Comparison of ENCODE assay signal across 29 mouse cellular contexts in genomic region chr3:60476751-60477255, GRCm38 (mm10). TPM values are rescaled to one million over a fixed set of nuclear protein-coding genes. Genes with fewer than 3 reads are reported as not detected.
A peak's percentile ranks its signal among the peaks of the same experiment; 100 is the strongest.
DNase-seq lines count a peak whose midpoint lies in the region; ATAC-seq and TF ChIP-seq lines count a peak whose summit lies in the region.
"Had no signal": no experiment of that assay in that cellular context is flagged by ENCODE, and none has a peak within 500 bp of the region (broad histone marks: within the 10 kb centered on the region; RNA-seq: fewer than 3 reads in every experiment).

No protein-coding gene starts in this region.

- no peak for DNase-seq in liver, embryonic 14.5 days (ENCODE audit: low read depth in 3 of 3, low spot score in 3 of 3)
- no peak for DNase-seq in liver, embryonic 11.5 days (ENCODE audit: low spot score)
- DNase-seq in CD4-positive helper T cell, adult 2 months (ENCODE audit: low read depth, low spot score), result peak; percentile 68
- peak; percentile 26 for DNase-seq in MEL (ENCODE audit: low read depth, low spot score)
- no peak for DNase-seq in urinary bladder, postnatal 4 days (ENCODE audit: low spot score in 2 of 2)
- DNase-seq in midbrain, embryonic 14.5 days, result no peak
- DNase-seq in hindbrain, embryonic 14.5 days (ENCODE audit: low spot score), result no peak
- DNase-seq: adrenal gland, adult 2 months; adrenal gland, postnatal 36 days; cerebellum, adult 8-10 months; cerebellum, postnatal 25 days; gastrocnemius, postnatal 10 days; kidney, adult 11 months; kidney, postnatal 14 days; layer of hippocampus, adult 9-11 months; lung, adult 18-20 months; lung, postnatal 4 days; thymus, postnatal 4 days had no signal

- peaks cover 8 to 14% of the 10 kb centered on the region in 2 experiments for H3K4me1 ChIP-seq in liver, embryonic 14.5 days (replicated peaks; ENCODE audit: control insufficient read depth in 2 of 2, insufficient read depth in 2 of 2, low read length in 1 of 2)
- no peaks in the 10 kb centered on the region; the same call in 1 of the 2 replicates for H3K4me1 ChIP-seq in liver, embryonic 11.5 days (replicated peaks; ENCODE audit: control insufficient read depth, insufficient read depth, low read length)
- peaks cover 20 to 47% of the 10 kb centered on the region in 2 experiments for H3K4me1 ChIP-seq in MEL (ENCODE audit: control insufficient read depth in 1 of 2, insufficient read depth in 2 of 2, low read length in 2 of 2)
- H3K4me1 ChIP-seq in midbrain, embryonic 14.5 days (ENCODE audit: control insufficient read depth, insufficient read depth, low read length), result no peaks in the 10 kb centered on the region
- H3K4me1 ChIP-seq in hindbrain, embryonic 14.5 days (replicated peaks; ENCODE audit: control insufficient read depth, insufficient read depth, low read length), result no peaks in the 10 kb centered on the region
- H3K4me1 ChIP-seq: embryonic facial prominence, embryonic 10.5 days; embryonic facial prominence, embryonic 15.5 days; forebrain, embryonic 13.5 days; heart, embryonic 15.5 days; midbrain, embryonic 10.5 days; neural tube, embryonic 12.5 days; stomach, embryonic 15.5 days had no signal

- no peak for ATAC-seq in liver, embryonic 14.5 days (ENCODE audit: insufficient read depth)
- no peak for ATAC-seq in liver, embryonic 11.5 days (replicated peaks; ENCODE audit: low FRiP score)
- peak; percentile 40 for ATAC-seq in inflammation-experienced regulatory T-cells, adult 6 months
- no peak for ATAC-seq in midbrain, embryonic 14.5 days (ENCODE audit: low FRiP score, low TSS enrichment)
- ATAC-seq in hindbrain, embryonic 14.5 days (ENCODE audit: low FRiP score), result no peak
- ATAC-seq: forebrain, embryonic 13.5 days; hindbrain, postnatal 0 days; lung, postnatal 0 days; midbrain, embryonic 16.5 days had no signal

- H3K36me3 ChIP-seq in liver, embryonic 14.5 days (replicated peaks; ENCODE audit: control insufficient read depth, insufficient read depth, low read depth), result no peaks in the 10 kb centered on the region
- no peaks in the 10 kb centered on the region for H3K36me3 ChIP-seq in liver, embryonic 11.5 days (ENCODE audit: control insufficient read depth, insufficient read depth, low read length)
- H3K36me3 ChIP-seq in MEL (ENCODE audit: control insufficient read depth in 1 of 2, insufficient read depth in 2 of 2, low read length in 2 of 2), result peaks cover 10 to 49% of the 10 kb centered on the region in 2 experiments
- H3K36me3 ChIP-seq in midbrain, embryonic 14.5 days (ENCODE audit: control insufficient read depth, insufficient read depth, low read length), result no peaks in the 10 kb centered on the region
- H3K36me3 ChIP-seq in hindbrain, embryonic 14.5 days (replicated peaks; ENCODE audit: control insufficient read depth, insufficient read depth), result no peaks in the 10 kb centered on the region
- H3K36me3 ChIP-seq: embryonic facial prominence, embryonic 10.5 days; embryonic facial prominence, embryonic 15.5 days; heart, embryonic 15.5 days; midbrain, embryonic 10.5 days; neural tube, embryonic 12.5 days; stomach, embryonic 15.5 days had no signal

- TF ChIP-seq CTCF in liver, embryonic 14.5 days (IDR thresholded peaks at IDR 0.05; ENCODE audit: low read depth), result no peak
- no peak for TF ChIP-seq CTCF in MEL (IDR thresholded peaks at IDR 0.05 in 2 of 3, conservative IDR thresholded peaks at IDR 0.05 in 1 of 3; ENCODE audit: control insufficient read depth in 1 of 3, insufficient read depth in 1 of 3, low read depth in 2 of 3, low read length in 3 of 3, poor library complexity in 1 of 3, severe bottlenecking in 1 of 3)

- TF ChIP-seq RAD21 in MEL (IDR thresholded peaks at IDR 0.05; ENCODE audit: low read depth, low read length), result no peak

- H3K27ac ChIP-seq in liver, embryonic 14.5 days, result no peak overlapping the region
- no peak overlapping the region for H3K27ac ChIP-seq in liver, embryonic 11.5 days (ENCODE audit: low read depth, low read length)
- H3K27ac ChIP-seq in MEL (ENCODE audit: control insufficient read depth, low read depth, low read length), result no peak overlapping the region; the same call in 1 of the 2 replicates
- no peak overlapping the region for H3K27ac ChIP-seq in midbrain, embryonic 14.5 days (replicated peaks; ENCODE audit: low read depth, low read length)
- H3K27ac ChIP-seq in hindbrain, embryonic 14.5 days, result no peak overlapping the region
- H3K27ac ChIP-seq: embryonic facial prominence, embryonic 10.5 days; embryonic facial prominence, embryonic 15.5 days; forebrain, embryonic 13.5 days; heart, embryonic 15.5 days; hindbrain, postnatal 0 days; midbrain, embryonic 10.5 days; neural tube, embryonic 12.5 days; stomach, embryonic 15.5 days had no signal

- peaks cover 52% of the 10 kb centered on the region for H3K79me2 ChIP-seq in MEL (ENCODE audit: control insufficient read depth, insufficient read depth, low read length, poor library complexity)

- WGBS in liver, embryonic 14.5 days (ENCODE audit: insufficient replicate concordance), result 79% methylated on average over 6 of the region's 6 CpGs
- WGBS in liver, embryonic 11.5 days, result 80% methylated on average over 6 of the region's 6 CpGs
- 89% methylated on average over 6 of the region's 6 CpGs for WGBS in midbrain, embryonic 14.5 days
- WGBS in hindbrain, embryonic 14.5 days, result 91% methylated on average over 6 of the region's 6 CpGs

- no peak for TF ChIP-seq POLR2A in MEL (IDR thresholded peaks at IDR 0.05; ENCODE audit: control insufficient read depth in 1 of 2, insufficient read depth in 1 of 2, low read depth in 1 of 2, low read length in 2 of 2, poor library complexity in 1 of 2)

- no peak overlapping the region for H3K9ac ChIP-seq in liver, embryonic 14.5 days (replicated peaks)
- no peak overlapping the region for H3K9ac ChIP-seq in liver, embryonic 11.5 days (ENCODE audit: low read depth, low read length)
- peak overlapping the region; percentile 54 for H3K9ac ChIP-seq in MEL (ENCODE audit: control insufficient read depth, low read depth, low read length, poor library complexity, severe bottlenecking)
- no peak overlapping the region for H3K9ac ChIP-seq in midbrain, embryonic 14.5 days (replicated peaks; ENCODE audit: low read length)
- no peak overlapping the region for H3K9ac ChIP-seq in hindbrain, embryonic 14.5 days
- H3K9ac ChIP-seq: embryonic facial prominence, embryonic 15.5 days; forebrain, embryonic 13.5 days; heart, embryonic 15.5 days; neural tube, embryonic 12.5 days; stomach, embryonic 15.5 days had no signal

- no peaks in the 10 kb centered on the region for H3K9me3 ChIP-seq in liver, embryonic 14.5 days (ENCODE audit: control insufficient read depth, low read length)
- no peaks in the 10 kb centered on the region for H3K9me3 ChIP-seq in liver, embryonic 11.5 days (ENCODE audit: control insufficient read depth, low read length)
- no peaks in the 10 kb centered on the region for H3K9me3 ChIP-seq in MEL (replicated peaks; ENCODE audit: insufficient read depth, low read length)
- no peaks in the 10 kb centered on the region for H3K9me3 ChIP-seq in midbrain, embryonic 14.5 days (ENCODE audit: control insufficient read depth, low read length)
- H3K9me3 ChIP-seq in hindbrain, embryonic 14.5 days (ENCODE audit: control insufficient read depth, low read length), result no peaks in the 10 kb centered on the region
- H3K9me3 ChIP-seq: embryonic facial prominence, embryonic 10.5 days; embryonic facial prominence, embryonic 15.5 days; forebrain, embryonic 13.5 days; heart, embryonic 15.5 days; midbrain, embryonic 10.5 days; neural tube, embryonic 12.5 days; stomach, embryonic 15.5 days had no signal

- H3K4me3 ChIP-seq in liver, embryonic 14.5 days (ENCODE audit: insufficient read depth in 1 of 2, low read depth in 2 of 2, low read length in 2 of 2), result no peak overlapping the region
- H3K4me3 ChIP-seq in liver, embryonic 11.5 days (ENCODE audit: low read depth, low read length), result no peak overlapping the region
- H3K4me3 ChIP-seq in MEL (ENCODE audit: control insufficient read depth in 1 of 2, insufficient read depth in 1 of 2, low read depth in 2 of 2, low read length in 2 of 2), result peak overlapping the region; percentile 6 to 23; a peak in 2 of 4 replicates
- no peak overlapping the region for H3K4me3 ChIP-seq in midbrain, embryonic 14.5 days (replicated peaks; ENCODE audit: low read depth, low read length)
- no peak overlapping the region for H3K4me3 ChIP-seq in hindbrain, embryonic 14.5 days (replicated peaks; ENCODE audit: low read length)
- H3K4me3 ChIP-seq: embryonic facial prominence, embryonic 10.5 days; embryonic facial prominence, embryonic 15.5 days; forebrain, embryonic 13.5 days; heart, embryonic 15.5 days; midbrain, embryonic 10.5 days; neural tube, embryonic 12.5 days; stomach, embryonic 15.5 days had no signal

- no peak for TF ChIP-seq EP300 in liver, embryonic 14.5 days (IDR thresholded peaks at IDR 0.05; ENCODE audit: low read depth)
- no peak for TF ChIP-seq EP300 in MEL (IDR thresholded peaks at IDR 0.05; ENCODE audit: low read depth in 1 of 2, low read length in 2 of 2)

- peak overlapping the region; percentile 23; the same call in 1 of the 2 replicates for H3K4me2 ChIP-seq in liver, embryonic 14.5 days (ENCODE audit: low read depth)
- H3K4me2 ChIP-seq in liver, embryonic 11.5 days, result no peak overlapping the region
- no peak overlapping the region for H3K4me2 ChIP-seq in midbrain, embryonic 14.5 days (ENCODE audit: low read length)
- H3K4me2 ChIP-seq in hindbrain, embryonic 14.5 days (replicated peaks), result no peak overlapping the region
- H3K4me2 ChIP-seq: embryonic facial prominence, embryonic 15.5 days; forebrain, embryonic 13.5 days; heart, embryonic 15.5 days; neural tube, embryonic 12.5 days; stomach, embryonic 15.5 days had no signal

- H3K27me3 ChIP-seq in liver, embryonic 14.5 days (ENCODE audit: control insufficient read depth, insufficient read depth, low read length), result no peaks in the 10 kb centered on the region
- H3K27me3 ChIP-seq in liver, embryonic 11.5 days (replicated peaks; ENCODE audit: control insufficient read depth, insufficient read depth, low read length), result no peaks in the 10 kb centered on the region
- H3K27me3 ChIP-seq in MEL (ENCODE audit: control insufficient read depth in 1 of 2, insufficient read depth in 2 of 2, low read length in 2 of 2), result no peaks in the 10 kb centered on the region
- H3K27me3 ChIP-seq in midbrain, embryonic 14.5 days (ENCODE audit: control insufficient read depth, insufficient read depth, low read length), result no peaks in the 10 kb centered on the region
- H3K27me3 ChIP-seq in hindbrain, embryonic 14.5 days (ENCODE audit: control insufficient read depth, insufficient read depth, low read length), result no peaks in the 10 kb centered on the region
- H3K27me3 ChIP-seq: embryonic facial prominence, embryonic 15.5 days; forebrain, embryonic 13.5 days; heart, embryonic 15.5 days; neural tube, embryonic 12.5 days; stomach, embryonic 15.5 days had no signal

RNA-seq across cellular contexts. Expression of gene Mbnl1, which starts 4.2 kb away (rescaled TPM):
- 30.2 and 32.9 TPM in 2 replicates for polyA plus RNA-seq in liver, embryonic 14.5 days (2012; rRNA removed)
- 128 and 149 TPM in 2 replicates for polyA plus RNA-seq in liver, embryonic 14.5 days (2014; fragmentation: Nextera tagmentation; extraction: Ambion mirVana)
- 242 and 268 TPM in 2 replicates for polyA plus RNA-seq in liver, embryonic 11.5 days (2014; fragmentation: Nextera tagmentation; extraction: Ambion mirVana)
- total RNA-seq in MEL (2012; rRNA removed), result 323 and 341 TPM in 2 replicates
- 100 to 1,000 TPM; 250 to 371 TPM for polyA plus RNA-seq in MEL (2012; ENCODE audit: insufficient read depth in 1 of 2, insufficient read length in 2 of 2, low read depth in 1 of 2, low replicate concordance in 2 of 2, missing spikeins in 1 of 2)
- polyA plus RNA-seq in inflammation-experienced regulatory T-cells, adult 6 months (2017; shearing (Covaris generic)), result 100 to 1,000 TPM; 763 to 996 (median 829) TPM
- polyA plus RNA-seq in midbrain, embryonic 14.5 days (2014; fragmentation: Nextera tagmentation; extraction: Ambion mirVana), result 58.0 and 66.8 TPM in 2 replicates
- 63.2 TPM in 2 replicates for polyA plus RNA-seq in hindbrain, embryonic 14.5 days (2014; fragmentation: Nextera tagmentation; extraction: Ambion mirVana)

Comparison
In these comparisons a context has a peak if more than half of its experiments do, and no peak if none do; other contexts are left out.
1. DNase-seq: peak in CD4-positive helper T cell, adult 2 months (single experiment) and MEL (single experiment); none in liver, embryonic 14.5 days (0 of 3), liver, embryonic 11.5 days (single experiment), urinary bladder, postnatal 4 days (0 of 2), midbrain, embryonic 14.5 days (single experiment) and hindbrain, embryonic 14.5 days (single experiment).
2. H3K4me3 ChIP-seq: peak in MEL (2 of 2); none in liver, embryonic 14.5 days (0 of 2), liver, embryonic 11.5 days (single experiment), midbrain, embryonic 14.5 days (single experiment) and hindbrain, embryonic 14.5 days (single experiment).